Mouse (Mus musculus) Muller cell, postnatal 12 days (primary cell): ENCODE measurements around the gene U2af1l4.
A peak's percentile ranks its signal among the peaks of the same experiment; 100 is the strongest.

Experiments
- DNase-seq: peaks from one replicate; pipeline ENCODE4 v3.0.0-alpha.2; 2015; ENCODE audit errors: inconsistent ontology term

The U2af1l4 gene

GRCm38 (mm10) chr7:30563117-30563905 lies at the start of gene U2af1l4, which contains the start of the genes Gm49396 and Psenen:
U2af1l4 (plus strand) TSS chr7:30563301.
Gm49396 (plus strand) TSS chr7:30563344.
Psenen (minus strand) TSS chr7:30563627.
- peak; percentile 94 for DNase-seq

GRCm38 (mm10) chr7:30515003-30515760 lies 47.9 kb upstream of the U2af1l4 start:
- no peak for DNase-seq

- DNase-seq: no peak
Measured at GRCm38 (mm10) chr7:30518325-30518724, 44.8 kb upstream of the U2af1l4 start.

- DNase-seq: no peak
Measured at GRCm38 (mm10) chr7:30520396-30520795, 42.7 kb upstream of the U2af1l4 start.

- no peak for DNase-seq
Measured at GRCm38 (mm10) chr7:30520856-30521255, 42.2 kb upstream of the U2af1l4 start.

- no peak for DNase-seq
Measured at GRCm38 (mm10) chr7:30522871-30523270, 40.2 kb upstream of the U2af1l4 start.

- no peak for DNase-seq
Measured at GRCm38 (mm10) chr7:30524487-30524886, 38.6 kb upstream of the U2af1l4 start.

- no peak for DNase-seq
Measured at GRCm38 (mm10) chr7:30525954-30526353, 37.1 kb upstream of the U2af1l4 start.

- DNase-seq: no peak
Measured at GRCm38 (mm10) chr7:30526399-30526798, 36.7 kb upstream of the U2af1l4 start.

GRCm38 (mm10) chr7:30526981-30527380 lies 36.1 kb upstream of the U2af1l4 start:
- no peak for DNase-seq

- DNase-seq: no peak
Measured at GRCm38 (mm10) chr7:30531291-30531815, 31.7 kb upstream of the U2af1l4 start.

GRCm38 (mm10) chr7:30532931-30533330 lies 30.2 kb upstream of the U2af1l4 start:
- DNase-seq: peak; percentile 57

GRCm38 (mm10) chr7:30533941-30534632 lies 29.0 kb upstream of the U2af1l4 start:
- no peak for DNase-seq

GRCm38 (mm10) chr7:30534633-30535577 lies 28.2 kb upstream of the U2af1l4 start, which contains the start of gene Arhgap33:
Arhgap33 (minus strand) TSS chr7:30535060.
- peak; percentile 99 for DNase-seq

- no peak for DNase-seq
Measured at GRCm38 (mm10) chr7:30540572-30540971, 22.5 kb upstream of the U2af1l4 start.

- DNase-seq: no peak
Measured at GRCm38 (mm10) chr7:30544327-30544726, 18.8 kb upstream of the U2af1l4 start.

GRCm38 (mm10) chr7:30549880-30550279 lies 13.2 kb upstream of the U2af1l4 start:
- no peak for DNase-seq

GRCm38 (mm10) chr7:30550603-30551002 lies 12.5 kb upstream of the U2af1l4 start:
- no peak for DNase-seq

- DNase-seq: no peak
Measured at GRCm38 (mm10) chr7:30551445-30552101, 11.5 kb upstream of the U2af1l4 start.
